Mouse (Mus musculus) NIH3T3 (cell line): ENCODE results near the gene 4930469K13Rik.
A peak's percentile ranks its signal among the peaks of the same experiment; 100 is the strongest.

ENCODE experiments used
- DNase-seq: peaks from one replicate; pipeline ENCODE4 v3.0.0-alpha.2; 2012; ENCODE audit warnings: low read depth

The 4930469K13Rik gene

DNA sequence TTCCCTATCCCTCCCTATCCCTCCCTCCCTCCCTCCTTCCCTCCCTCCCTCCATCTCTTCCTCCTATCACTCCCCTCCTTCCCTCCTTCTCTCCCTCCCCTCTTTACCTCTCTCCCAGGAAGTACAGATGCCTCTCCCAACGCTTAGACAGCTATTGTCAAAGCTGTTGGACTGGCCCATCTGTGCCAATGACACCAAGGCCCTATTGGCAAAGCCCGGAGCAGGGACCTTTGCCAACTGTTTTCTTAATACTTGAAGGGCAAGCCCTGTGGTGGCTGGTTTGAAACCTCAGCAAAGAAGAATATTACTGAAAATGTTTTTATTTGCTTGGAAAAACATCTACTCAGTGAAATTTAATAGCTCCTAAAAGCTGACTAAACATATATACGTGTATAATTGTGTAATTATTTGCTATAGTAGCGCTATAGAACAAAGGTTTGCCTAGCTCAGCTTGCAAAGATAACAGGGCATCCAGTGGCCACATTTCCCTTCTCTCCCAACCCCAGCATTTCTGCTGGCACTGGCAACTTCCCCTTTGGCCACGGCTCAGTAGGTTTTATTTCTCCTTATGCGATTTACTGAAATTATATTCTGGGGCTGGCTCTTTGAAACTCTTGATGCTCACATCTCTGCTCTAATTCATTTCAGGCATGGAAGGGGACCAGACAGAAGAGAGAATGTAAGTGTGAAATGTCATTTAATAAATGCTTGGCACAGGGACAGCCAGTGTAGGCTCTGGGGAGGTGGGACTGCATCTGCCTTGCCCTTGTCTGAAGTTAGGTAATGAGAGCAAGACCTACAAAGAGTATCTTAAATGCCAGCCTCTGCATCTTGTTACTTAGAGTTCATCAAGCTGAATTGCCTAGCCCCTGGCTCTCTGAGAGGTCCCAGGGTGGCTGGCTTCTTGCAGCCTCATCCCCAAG, 18.6 kb downstream of the 4930469K13Rik start:
- no peak for DNase-seq

DNA sequence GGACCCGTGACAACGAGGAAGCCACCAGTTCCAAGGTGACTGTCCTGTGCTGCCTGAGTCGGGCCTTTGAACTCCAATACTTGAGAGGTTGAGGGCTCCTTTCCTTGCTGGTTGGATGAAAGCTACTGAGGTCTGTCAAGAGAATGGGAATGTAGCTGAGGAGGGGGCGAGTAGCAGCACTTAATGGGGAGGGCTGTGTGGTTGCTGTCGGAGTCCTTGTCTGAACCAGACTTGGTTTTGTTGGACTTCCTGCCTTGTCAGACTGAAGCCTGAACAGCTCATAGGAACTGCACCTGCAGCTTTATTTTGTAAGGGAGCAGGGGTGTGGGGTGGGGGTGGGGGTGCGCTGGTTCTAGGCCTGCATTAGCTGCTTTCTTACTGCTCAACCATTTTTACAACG, 19.8 kb downstream of the 4930469K13Rik start:
- DNase-seq, result no peak

DNA sequence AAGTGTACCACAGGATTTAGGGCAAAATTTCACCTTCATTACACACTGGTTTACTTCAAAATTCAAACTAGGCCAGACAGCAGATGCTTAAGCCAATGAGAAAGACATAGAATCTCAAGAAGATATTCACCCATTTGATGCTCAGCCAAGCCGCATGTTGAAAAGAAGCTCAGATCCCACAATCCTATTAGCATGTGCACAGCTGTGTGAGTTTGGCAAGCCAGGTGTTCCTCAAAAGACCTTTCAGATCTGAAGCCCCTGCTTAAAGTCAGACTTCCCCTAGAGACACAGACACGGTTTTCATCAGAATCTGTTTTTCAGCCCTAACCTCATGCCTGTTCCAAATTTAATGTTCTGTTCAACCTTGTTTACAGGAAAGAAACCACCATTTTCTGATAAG, 20.5 kb downstream of the 4930469K13Rik start:
- DNase-seq, result no peak

DNA sequence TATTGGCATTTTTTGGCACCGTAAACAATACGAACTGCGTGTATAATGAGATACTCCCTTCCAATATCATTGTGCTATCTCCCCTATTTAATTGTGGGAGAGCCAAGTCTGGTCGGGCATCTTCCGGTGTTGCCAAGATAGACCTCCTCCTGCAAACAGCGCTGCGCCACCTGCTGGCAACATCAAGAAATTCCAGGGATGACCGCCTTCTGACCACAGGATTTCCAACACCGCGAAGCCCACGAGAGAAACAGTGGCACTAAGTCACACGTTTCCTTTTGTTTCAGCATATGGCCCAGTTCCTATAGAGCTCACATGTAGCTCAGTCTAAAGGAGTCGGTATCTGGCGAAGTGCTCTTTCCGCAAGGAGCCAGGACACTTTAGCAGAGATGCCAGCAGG, 24.6 kb downstream of the 4930469K13Rik start:
- peak; percentile 16 for DNase-seq

DNA sequence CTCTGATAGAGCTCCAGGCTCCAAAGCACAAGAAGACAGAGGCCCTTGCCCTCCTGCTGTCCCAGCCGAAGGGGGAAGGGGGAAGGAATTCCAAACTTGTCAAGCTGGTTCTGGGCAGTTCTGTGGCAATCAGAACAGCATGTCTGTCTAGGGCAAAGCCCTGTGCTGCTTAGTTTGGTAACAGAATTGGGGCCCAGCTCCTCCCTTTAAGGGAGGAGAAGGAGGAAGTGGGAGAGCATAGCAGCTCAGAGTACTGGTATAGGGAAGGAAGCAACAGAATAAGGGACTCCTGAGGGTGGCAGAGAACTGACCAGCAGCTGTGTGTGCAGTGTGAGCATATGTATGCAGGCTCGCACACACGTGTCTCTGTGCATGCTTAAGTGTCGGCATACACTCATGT, 26.0 kb downstream of the 4930469K13Rik start:
- no peak for DNase-seq

DNA sequence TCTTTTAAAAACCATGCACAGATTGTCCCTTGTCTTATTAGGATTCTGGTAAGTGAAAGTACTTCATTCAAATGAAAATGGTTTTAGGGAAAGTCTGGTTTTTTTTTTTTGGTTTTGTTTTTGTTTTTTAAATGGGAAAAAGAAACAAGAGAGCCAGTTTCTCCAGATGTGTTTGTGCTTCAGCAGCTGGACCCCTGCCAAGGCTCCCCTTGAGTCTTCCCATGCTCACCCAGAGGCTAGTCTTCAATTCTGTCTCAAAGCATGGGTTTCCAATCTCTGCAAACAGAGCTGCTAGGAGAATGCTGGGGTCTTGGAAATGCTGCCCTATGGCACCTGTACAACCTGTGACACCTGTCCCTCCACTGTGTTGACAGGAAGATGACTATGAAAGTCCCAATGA, 27.8 kb downstream of the 4930469K13Rik start:
- DNase-seq, result no peak

DNA sequence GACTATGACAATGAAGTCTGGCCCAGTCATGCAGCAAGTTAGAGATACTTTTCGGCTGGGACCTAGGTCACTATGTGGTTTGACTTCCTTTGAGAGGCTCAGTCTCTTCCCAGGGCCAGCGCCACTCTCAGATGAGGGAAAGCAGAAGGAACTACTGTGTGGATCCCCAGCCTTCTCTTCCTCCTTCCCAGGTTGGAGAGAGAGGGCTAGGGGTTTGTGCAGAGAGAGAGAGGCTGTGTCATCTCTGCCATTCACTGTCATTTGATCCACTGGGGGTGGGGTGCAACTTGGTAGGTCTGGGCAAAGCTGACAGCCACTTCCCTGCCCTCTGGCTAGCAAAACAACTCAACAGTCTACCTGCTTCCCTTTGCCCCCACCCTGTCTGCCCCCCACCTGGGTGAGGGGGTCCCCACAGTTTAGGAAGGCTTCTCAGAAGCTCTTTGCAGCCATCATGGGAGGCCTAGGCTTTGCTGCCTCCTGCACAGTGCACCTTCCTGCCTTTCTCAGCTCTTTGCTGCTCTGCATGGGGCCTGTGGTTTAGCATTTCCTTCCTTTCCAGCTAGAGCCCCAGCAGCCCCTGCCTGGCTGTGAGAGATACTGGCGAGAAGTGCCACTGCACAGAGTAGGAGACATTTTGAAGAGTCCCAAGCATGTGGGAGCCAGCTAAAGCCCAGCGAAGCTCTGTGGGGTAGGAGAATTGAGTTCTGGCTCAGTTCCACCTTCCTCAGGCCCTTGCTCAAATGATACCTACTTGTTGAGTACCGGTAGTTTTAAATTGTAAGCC, 34.5 kb downstream of the 4930469K13Rik start:
- peak; percentile 1 for DNase-seq

DNA sequence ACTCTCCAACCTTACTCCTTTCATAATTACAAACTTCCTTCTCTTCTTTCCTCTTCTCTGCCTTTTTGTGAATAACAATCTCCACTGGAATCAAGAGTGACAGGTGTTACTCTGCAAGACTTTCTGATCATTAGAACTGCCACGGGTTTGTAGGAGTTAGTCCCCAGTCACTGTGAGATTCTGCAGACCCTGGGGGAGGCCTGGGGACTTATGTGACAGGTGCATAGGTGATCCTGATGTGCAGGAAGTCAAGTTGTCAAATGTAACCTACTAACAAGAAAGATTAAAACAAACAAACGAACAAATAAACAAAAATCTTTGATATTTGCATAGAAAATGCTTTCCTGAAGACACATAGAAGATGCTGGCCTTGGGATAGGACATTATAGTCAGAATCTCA, 35.1 kb downstream of the 4930469K13Rik start:
- DNase-seq, result no peak

DNA sequence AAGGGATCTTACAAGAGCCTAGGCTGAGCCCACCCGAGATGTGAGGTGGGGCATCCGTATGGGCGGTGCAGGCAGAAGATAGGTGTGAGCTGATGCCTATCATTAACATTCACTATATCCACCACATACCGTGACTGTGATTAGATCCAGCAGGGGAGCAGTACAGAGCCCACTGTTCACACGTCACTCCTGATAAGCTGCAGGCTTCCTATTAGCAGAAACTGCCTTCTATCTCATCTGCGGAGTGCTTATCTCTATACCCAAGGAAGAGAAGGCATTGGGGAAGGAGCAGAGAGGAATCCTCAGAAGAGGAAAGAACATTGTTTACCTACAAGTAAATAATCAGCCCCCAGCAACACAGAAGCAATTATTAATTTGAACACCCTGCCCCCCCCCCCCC, 36.6 kb downstream of the 4930469K13Rik start:
- no peak for DNase-seq

DNA sequence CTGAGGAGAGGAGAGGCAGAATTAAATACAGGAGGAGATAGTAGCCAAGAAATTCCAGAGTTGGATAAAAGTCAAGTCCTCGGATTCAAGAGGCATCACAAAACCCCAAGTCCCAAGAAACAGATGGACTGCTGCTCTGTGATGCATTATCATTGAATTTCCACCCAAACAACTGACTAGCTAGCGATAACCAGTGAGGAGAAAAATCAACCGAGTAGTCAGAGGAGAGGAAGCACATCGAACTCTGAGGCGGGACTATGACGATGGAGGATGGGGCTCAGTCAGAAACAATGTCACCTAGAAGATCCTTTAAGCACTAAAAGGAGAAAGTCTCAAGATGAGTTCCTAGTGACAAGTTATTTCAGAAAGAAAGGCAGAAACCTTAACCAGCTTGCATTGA, 39.4 kb downstream of the 4930469K13Rik start:
- DNase-seq, result no peak

DNA sequence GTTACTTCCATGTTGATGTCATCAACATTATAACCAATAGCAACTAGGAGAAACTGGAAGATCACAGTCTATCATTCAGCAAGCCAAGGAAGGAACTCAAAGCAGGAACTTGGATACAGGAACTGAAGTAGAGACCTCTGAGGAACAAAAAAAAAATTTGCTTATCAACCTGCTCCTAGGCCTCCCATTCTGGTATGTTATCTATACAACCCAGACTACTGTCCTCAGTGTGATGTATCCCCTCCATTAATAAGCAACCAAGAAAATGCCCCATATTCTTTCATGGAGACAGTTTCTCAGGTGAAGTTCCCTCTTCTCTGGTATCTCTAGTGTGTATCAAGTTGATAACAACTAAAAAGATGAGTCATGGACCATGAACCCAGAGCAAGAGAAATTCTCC, 40.0 kb downstream of the 4930469K13Rik start:
- DNase-seq, result no peak

DNA sequence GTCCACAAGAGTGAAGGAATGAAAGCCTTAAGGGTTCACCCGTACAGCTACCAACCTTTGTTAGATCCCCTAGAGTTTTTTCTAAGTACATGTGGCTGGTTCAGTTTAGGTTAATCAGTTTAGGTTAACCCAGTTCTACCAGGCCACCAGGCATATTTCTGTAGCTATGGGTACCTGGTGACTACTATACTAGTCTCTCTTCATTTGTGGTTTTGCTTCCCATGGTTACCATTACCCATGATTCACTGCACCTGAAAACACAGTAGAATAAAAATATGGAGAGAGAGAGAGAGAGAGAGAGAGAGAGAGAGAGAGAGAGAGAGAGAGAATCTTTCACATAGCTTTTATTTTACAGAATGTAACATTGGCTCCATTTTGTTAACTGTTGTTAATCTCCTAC, 41.6 kb downstream of the 4930469K13Rik start:
- DNase-seq, result no peak

DNA sequence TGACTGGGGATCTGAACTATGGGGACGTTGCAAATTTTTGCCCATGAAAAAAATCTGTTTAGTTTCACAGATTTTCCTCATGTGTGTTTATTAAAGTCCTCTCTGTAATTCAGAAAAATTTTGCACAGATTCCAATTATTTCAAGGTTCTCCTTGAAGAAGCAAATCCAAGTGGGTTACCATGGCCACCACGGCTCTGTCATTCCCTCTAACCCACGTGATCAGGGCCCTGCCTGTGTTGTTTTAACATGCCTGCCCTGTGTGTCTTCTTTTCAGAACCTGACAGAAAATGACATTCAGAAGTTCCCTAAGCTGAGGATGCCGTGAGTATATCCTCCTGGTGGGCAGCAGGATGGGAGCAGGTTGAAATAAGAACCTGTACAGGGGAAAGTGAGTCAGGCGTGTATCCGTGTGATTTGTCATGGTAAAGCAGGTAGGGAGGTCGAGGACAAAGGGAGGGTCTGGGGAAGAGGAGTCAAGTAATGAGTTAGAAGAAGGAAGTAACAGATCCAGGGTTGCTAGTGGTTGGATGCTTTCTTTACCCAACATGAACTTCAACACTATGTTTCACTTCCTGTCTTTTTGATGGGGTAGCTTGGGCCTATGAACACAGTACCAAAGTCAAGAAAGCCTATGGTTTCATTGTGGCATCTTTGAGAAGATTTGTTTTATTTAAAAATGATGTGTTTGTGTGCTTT, 44.2 kb downstream of the 4930469K13Rik start:
- DNase-seq, result no peak

DNA sequence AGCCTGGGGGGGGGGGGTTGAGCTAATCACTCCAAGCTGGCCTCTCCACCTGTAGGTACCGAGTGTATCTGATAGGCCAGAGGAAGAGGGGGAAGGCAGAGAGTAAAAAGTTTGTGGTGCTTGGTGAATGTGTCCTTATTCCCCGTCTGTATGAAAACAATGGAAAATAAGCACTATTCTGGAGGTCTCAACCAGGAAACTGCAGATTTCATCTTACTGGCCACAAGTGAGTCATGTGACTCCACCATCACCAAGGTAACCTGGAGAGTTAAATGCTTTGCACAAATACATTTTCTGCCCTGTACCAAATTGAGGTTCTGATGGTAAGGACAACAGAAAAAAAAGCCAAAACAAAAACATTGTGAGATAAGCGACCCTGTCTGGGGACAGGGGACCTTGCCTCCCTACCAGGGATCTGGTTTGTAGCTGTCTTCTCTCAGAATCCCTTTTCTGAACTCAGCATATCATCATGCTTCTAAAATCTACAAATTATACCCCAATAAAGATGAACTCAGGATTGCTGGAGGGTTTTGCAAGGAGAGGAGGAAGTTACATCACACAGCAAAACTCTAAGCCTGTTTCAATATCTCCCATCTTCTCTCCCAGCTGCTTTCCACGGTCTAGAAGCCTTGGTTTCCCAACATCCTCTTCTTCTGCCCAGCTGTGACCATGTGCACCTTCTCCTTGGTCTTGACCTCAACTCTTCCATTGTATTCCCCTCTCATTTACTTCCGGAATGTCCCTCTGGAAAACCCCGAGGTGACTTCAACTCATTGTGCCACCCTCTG, 45.1 kb downstream of the 4930469K13Rik start:
- DNase-seq, result no peak

DNA sequence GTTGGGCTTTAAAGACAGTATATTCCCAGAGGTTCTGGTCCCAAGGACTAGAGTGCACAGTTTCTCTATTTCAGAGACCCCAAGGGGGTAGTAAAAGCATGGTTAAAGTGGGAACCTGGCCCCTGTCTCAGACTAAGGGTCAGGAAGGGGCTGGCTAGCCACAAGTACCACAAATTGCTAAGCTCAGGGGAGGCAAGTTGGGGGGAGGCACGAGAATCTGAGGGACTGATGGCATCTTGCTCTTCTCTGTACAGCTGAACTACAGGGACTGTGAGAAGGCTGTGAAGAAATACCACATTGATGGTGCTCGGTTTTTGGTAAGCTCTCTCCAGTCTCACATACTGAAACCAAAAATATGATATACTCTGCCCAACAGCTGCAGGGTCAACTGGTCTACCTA, 47.7 kb downstream of the 4930469K13Rik start:
- no peak for DNase-seq

DNA sequence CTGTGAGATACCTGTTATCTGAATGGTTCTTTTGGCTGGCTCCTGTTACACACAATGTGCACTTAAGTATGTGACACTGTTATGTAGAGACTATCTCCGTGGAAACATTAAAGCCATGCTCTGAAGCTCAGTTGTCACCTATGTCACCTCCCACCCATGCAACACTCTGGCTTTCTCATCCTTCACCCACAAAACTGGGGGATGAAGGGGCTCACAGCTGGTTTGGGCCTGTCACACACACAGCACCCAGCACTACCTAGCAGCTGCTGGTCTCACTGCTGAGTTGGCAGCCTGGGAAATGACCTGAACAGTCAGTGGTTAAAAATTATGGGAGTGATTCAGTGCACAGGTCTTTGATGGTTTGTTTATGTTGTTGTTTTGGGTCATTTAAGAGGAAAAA, 48.3 kb downstream of the 4930469K13Rik start:
- no peak for DNase-seq

DNA sequence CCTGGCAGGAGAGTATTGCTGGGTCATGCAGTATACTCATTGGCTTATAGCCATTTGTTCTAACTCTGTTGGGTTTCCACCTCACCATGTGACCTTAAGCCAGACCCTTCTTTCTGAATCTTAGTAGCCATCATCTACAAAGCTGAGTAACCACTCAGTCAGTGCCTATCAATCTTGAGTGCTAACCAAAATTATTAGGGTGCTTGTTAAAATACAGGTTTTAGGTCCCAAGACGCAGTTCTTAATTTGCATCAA, 49.3 kb downstream of the 4930469K13Rik start:
- no peak for DNase-seq

DNA sequence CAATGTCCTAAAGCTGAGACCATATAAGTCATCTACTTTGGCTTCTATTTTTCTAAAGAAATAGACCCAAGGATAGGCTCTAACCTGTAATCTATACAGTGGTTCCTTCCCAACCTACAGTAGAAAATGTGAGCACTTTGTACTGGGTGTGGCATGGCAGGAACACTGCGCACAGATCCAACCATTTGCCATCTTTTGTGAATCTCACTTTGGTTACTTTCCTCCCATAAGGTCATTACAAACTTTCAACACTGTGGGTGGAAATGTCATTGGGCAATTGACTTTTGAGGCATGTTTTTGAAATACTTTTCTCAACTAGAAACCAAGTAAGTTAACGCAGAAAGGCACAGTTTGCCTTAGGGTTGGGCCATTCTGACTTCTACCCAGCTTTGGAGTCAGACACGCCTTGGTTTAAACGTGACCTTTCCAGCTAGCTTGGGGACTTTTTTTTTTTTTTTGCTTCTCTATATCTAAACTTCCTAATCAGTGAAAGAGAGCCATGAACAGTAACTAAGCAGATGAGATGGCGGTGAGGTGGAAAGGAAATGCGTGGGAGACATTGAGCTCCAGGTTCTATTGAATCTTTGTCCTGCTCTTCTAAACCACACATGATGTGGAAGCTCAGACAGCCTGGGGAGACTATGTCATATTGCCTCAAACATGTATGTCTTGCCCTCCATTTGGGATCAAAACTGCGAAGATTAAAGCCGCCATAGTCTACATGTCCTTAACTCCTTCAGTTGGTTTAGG, 49.8 kb downstream of the 4930469K13Rik start:
- no peak for DNase-seq

DNA sequence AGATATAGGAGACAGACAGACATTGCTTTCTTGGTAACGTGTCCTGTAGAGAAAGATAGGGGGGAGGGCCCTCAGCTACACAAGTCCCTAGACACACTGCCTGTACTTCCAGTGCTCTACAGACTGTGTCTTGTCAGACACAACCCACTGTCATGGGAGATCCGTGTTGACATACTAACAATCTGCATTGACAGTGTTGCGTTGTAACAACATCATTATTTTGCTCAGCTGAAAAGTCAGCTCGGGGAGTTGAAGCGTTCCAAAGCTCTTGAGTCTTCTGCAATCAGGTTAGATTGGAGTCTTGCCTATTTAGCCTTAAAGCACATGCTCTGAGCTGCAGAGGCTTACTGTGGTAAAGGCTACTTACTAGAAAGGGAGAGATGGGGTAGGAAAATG, 50.8 kb downstream of the 4930469K13Rik start:
- no peak for DNase-seq

DNA sequence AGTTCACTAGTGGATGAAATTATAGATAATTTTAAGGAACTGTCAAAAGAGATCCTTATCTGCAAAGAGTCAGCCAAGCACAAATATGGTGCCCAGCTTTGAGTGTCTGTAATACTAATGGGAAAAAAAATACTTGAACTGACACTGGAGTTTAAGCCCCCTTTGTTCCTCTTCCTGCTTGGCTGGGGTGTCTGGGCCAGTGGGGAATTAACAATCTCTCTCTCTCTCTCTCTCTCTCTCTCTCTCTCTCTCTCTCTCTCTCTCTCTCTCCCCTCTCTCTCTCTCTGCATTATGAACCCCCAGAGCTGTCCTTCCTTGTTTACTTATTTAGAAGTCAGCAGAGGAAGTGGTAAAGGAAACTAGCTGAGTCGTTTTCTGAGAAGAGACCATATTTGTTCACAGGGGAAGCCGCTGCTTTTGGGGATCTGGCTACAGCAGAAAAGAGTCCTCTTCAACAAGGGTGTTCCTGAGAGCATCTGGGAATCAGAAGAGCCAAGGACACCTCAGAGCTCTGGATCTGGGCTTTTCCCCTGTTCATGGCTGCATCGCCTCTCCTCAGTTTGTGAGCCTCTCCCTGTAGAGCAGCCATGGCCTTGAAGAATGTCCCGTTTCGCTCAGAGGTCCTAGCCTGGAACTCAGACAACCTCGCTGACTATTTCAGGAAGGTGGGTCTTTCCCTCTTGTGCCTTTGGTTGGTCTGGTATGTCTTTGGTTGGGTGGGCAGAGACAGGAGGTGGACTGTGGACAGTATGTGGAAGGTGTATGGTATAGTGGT, 51.4 kb downstream of the 4930469K13Rik start, which contains the start of gene Lcp2:
Gene Lcp2, plus strand, starts transcription at position 154 of the 775 bp plus-strand sequence.
- DNase-seq, result no peak

DNA sequence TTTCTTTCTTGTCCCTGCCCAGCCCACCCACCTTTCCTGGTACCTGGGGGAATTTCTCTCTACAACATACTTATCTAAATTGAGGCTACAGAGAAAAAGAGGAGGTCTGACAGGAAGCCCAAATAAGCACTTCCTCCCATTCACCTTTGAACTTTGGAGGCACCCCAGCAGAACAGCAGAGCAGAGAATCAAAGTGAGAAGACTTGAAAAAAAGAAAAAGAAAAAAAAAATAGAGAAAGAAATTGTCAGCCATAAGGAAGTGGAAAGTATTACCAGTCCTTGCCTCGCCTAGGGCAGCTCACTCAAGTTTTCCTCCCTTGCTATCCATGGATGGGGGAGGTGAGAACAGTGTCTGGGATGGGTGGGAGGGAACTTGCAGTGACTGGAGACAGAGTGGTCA, 55.5 kb downstream of the 4930469K13Rik start:
- no peak for DNase-seq
